Mouse (Mus musculus) CD4-positive, CD25-positive, alpha-beta regulatory T cell, adult 4 months (primary cell): ENCODE measurements around the gene Prl5a1. TPM values are rescaled to one million over a fixed set of nuclear protein-coding genes. Genes with fewer than 3 reads are reported as not detected.

Source experiments
- ATAC-seq: one replicate; pipeline ENCODE4 v1.8.0; 2017
- polyA plus RNA-seq, 2 experiments: library from polyadenylated mRNA; unstranded; fragments of 100-300 nt; shearing (Covaris generic); gene quantifications; one replicate each; pipeline ENCODE4 v1.2.1; 2017

Gene Prl5a1
- not detected for polyA plus RNA-seq

- ATAC-seq: no peak
These were observed at the start of gene Prl5a1 for GRCm38 (mm10) chr13:28142184-28142583. Prl5a1 (plus strand) TSS chr13:28142484.

- no peak for ATAC-seq
These were observed 46.1 kb upstream of the Prl5a1 start for GRCm38 (mm10) chr13:28096161-28096560.

- ATAC-seq: no peak
These were observed 33.7 kb upstream of the Prl5a1 start for GRCm38 (mm10) chr13:28108536-28108935.

- no peak for ATAC-seq
These were observed 9.5 kb upstream of the Prl5a1 start for GRCm38 (mm10) chr13:28132781-28133180.

GRCm38 (mm10) chr13:28135790-28136189 lies 6.5 kb upstream of the Prl5a1 start:
- peak; percentile 94 for ATAC-seq

Other genes starting within 250 kb of the Prl5a1 start
- not detected for gene Prl4a1, start 126.3 kb upstream of the Prl5a1 start, polyA plus RNA-seq
- 10 to 100 TPM; 30.1 to 36.5 TPM for gene Gm11361, start 115.0 kb downstream of the Prl5a1 start, polyA plus RNA-seq